Mouse (Mus musculus): ENCODE data around the gene Icam4. TPM values are rescaled to one million over a fixed set of nuclear protein-coding genes. Genes with fewer than 3 reads are reported as not detected.
A peak's percentile ranks its signal among the peaks of the same experiment; 100 is the strongest.

The Icam4 gene
- polyA plus RNA-seq, 1 experiment from 2014 or later = 0.17 TPM

- Histone ChIP-seq H3K9ac (no peak overlapping the region), H3K4me3 (peak overlapping the region; percentile 50), H3K4me2 (peak overlapping the region; percentile 94), H3K27ac (no peak overlapping the region), H3K9me3 (replicated peaks) (no peaks in the 10 kb centered on the region), H3K4me1 (peaks cover 47% of the 10 kb centered on the region), H3K36me3 (ENCODE audit: poor library complexity, severe bottlenecking) (no peaks in the 10 kb centered on the region), H3K27me3 (peaks cover 98% of the 10 kb centered on the region)
- peak; percentile 59 for ATAC-seq
- WGBS = 0% methylated on average over 13 of the region's 13 CpGs
Observed at GRCm38 (mm10) chr9:21030781-21031250, 1.6 kb downstream of the Icam4 start.

- peaks cover 50% of the 10 kb centered on the region for H3K4me1 ChIP-seq
- H3K36me3 ChIP-seq (ENCODE audit: poor library complexity, severe bottlenecking) = no peaks in the 10 kb centered on the region
- H3K27ac ChIP-seq = no peak overlapping the region
- under 1% methylated on average over 36 of the region's 36 CpGs for WGBS
- H3K27me3 ChIP-seq = peaks cover 98% of the 10 kb centered on the region
- peak; percentile 67 for ATAC-seq
- H3K4me2 ChIP-seq = peak overlapping the region; percentile 94
- peak overlapping the region; percentile 50 for H3K4me3 ChIP-seq
- H3K9ac ChIP-seq = peak overlapping the region; percentile 62
- H3K9me3 ChIP-seq (replicated peaks) = no peaks in the 10 kb centered on the region
Observed at GRCm38 (mm10) chr9:21031251-21031895, 2.2 kb downstream of the Icam4 start.

GRCm38 (mm10) chr9:21031896-21032351 lies 2.8 kb downstream of the Icam4 start, which contains the start of gene Icam5:
Icam5 (plus strand) TSS chr9:21032073.
- Histone ChIP-seq H3K9ac (peak within 1 kb of the TSS; percentile 62), H3K9me3 (replicated peaks) (no peaks in the 10 kb centered on the region), H3K4me3 (peak within 1 kb of the TSS; percentile 50), H3K4me1 (peaks cover 55% of the 10 kb centered on the region), H3K27ac (no peak within 1 kb of the TSS), H3K27me3 (peaks cover 98% of the 10 kb centered on the region), H3K4me2 (peak within 1 kb of the TSS; percentile 94), H3K36me3 (ENCODE audit: poor library complexity, severe bottlenecking) (no peaks in the 10 kb centered on the region)
- WGBS = under 1% methylated on average over 35 of the region's 35 CpGs
- ATAC-seq = peak; percentile 50

- H3K4me3 ChIP-seq = peak overlapping the region; percentile 50
- H3K27me3 ChIP-seq = peaks cover 98% of the 10 kb centered on the region
- ATAC-seq = no peak
- H3K9ac ChIP-seq = no peak overlapping the region; the same call in 1 of the 2 replicates
- H3K9me3 ChIP-seq (replicated peaks) = no peaks in the 10 kb centered on the region
- peaks cover 60% of the 10 kb centered on the region for H3K4me1 ChIP-seq
- 2% methylated on average over 7 of the region's 7 CpGs for WGBS
- H3K27ac ChIP-seq = no peak overlapping the region
- no peaks in the 10 kb centered on the region for H3K36me3 ChIP-seq (ENCODE audit: poor library complexity, severe bottlenecking)
- H3K4me2 ChIP-seq = peak overlapping the region; percentile 94
Observed at GRCm38 (mm10) chr9:21032491-21032890, 3.3 kb downstream of the Icam4 start.

- peaks cover 99% of the 10 kb centered on the region for H3K27me3 ChIP-seq
- H3K4me3 ChIP-seq = peak overlapping the region; percentile 50
- H3K9me3 ChIP-seq (replicated peaks) = no peaks in the 10 kb centered on the region
- peaks cover 66% of the 10 kb centered on the region for H3K4me1 ChIP-seq
- H3K36me3 ChIP-seq (ENCODE audit: poor library complexity, severe bottlenecking) = no peaks in the 10 kb centered on the region
- H3K27ac ChIP-seq = no peak overlapping the region
- peak overlapping the region; percentile 94 for H3K4me2 ChIP-seq
- ATAC-seq = 0 out of 2 replicates have a peak, but pooled peaks have one; percentile 19
- peak overlapping the region; percentile 39; the same call in 1 of the 2 replicates for H3K9ac ChIP-seq
- WGBS = under 1% methylated on average over 34 of the region's 34 CpGs
Observed at GRCm38 (mm10) chr9:21033136-21033535, 4.0 kb downstream of the Icam4 start.

- no peak for ATAC-seq
- Histone ChIP-seq H3K4me2 (no peak overlapping the region), H3K36me3 (ENCODE audit: poor library complexity, severe bottlenecking) (no peaks in the 10 kb centered on the region), H3K27ac (no peak overlapping the region), H3K4me1 (peaks cover 59% of the 10 kb centered on the region), H3K4me3 (no peak overlapping the region; the same call in 1 of the 2 replicates), H3K9ac (no peak overlapping the region), H3K9me3 (replicated peaks) (no peaks in the 10 kb centered on the region), H3K27me3 (peaks cover 99% of the 10 kb centered on the region)
- 2% methylated on average over 17 of the region's 17 CpGs for WGBS
Observed at GRCm38 (mm10) chr9:21034481-21035085, 5.4 kb downstream of the Icam4 start.

GRCm38 (mm10) chr9:21035586-21035985 lies 6.4 kb downstream of the Icam4 start:
- no peak for ATAC-seq
- Histone ChIP-seq H3K9me3 (replicated peaks) (no peaks in the 10 kb centered on the region), H3K27me3 (peaks cover 99% of the 10 kb centered on the region), H3K4me1 (peaks cover 49% of the 10 kb centered on the region), H3K9ac (no peak overlapping the region), H3K4me2 (no peak overlapping the region), H3K36me3 (ENCODE audit: poor library complexity, severe bottlenecking) (no peaks in the 10 kb centered on the region), H3K4me3 (no peak overlapping the region), H3K27ac (no peak overlapping the region)
- 11% methylated on average over 9 of the region's 9 CpGs for WGBS

GRCm38 (mm10) chr9:21036161-21036560 lies 7.0 kb downstream of the Icam4 start:
- H3K4me1 ChIP-seq = peaks cover 44% of the 10 kb centered on the region

GRCm38 (mm10) chr9:21036666-21037065 lies 7.5 kb downstream of the Icam4 start:
- Histone ChIP-seq H3K9ac (no peak overlapping the region), H3K27ac (no peak overlapping the region), H3K4me1 (peaks cover 38% of the 10 kb centered on the region), H3K27me3 (peaks cover 92% of the 10 kb centered on the region), H3K4me3 (peak overlapping the region; percentile 42), H3K9me3 (replicated peaks) (no peaks in the 10 kb centered on the region), H3K4me2 (peak overlapping the region; percentile 66), H3K36me3 (ENCODE audit: poor library complexity, severe bottlenecking) (no peaks in the 10 kb centered on the region)
- no peak for ATAC-seq
- WGBS = under 1% methylated on average over 22 of the region's 22 CpGs

More at GRCm38 (mm10) chr9:21036161-21036560, 7.0 kb downstream of the Icam4 start:
- peak overlapping the region; percentile 42; the same call in 1 of the 2 replicates for H3K4me3 ChIP-seq
- H3K9ac ChIP-seq = no peak overlapping the region
- peak overlapping the region; percentile 66; the same call in 1 of the 2 replicates for H3K4me2 ChIP-seq
- no peaks in the 10 kb centered on the region for H3K36me3 ChIP-seq (ENCODE audit: poor library complexity, severe bottlenecking)
- H3K27ac ChIP-seq = no peak overlapping the region
- 7% methylated on average over 20 of the region's 20 CpGs for WGBS
- peaks cover 97% of the 10 kb centered on the region for H3K27me3 ChIP-seq
- ATAC-seq = no peak
- no peaks in the 10 kb centered on the region for H3K9me3 ChIP-seq (replicated peaks)

GRCm38 (mm10) chr9:21037481-21037891 lies 8.3 kb downstream of the Icam4 start:
- H3K27me3 ChIP-seq = peaks cover 84% of the 10 kb centered on the region
- no peaks in the 10 kb centered on the region for H3K9me3 ChIP-seq (replicated peaks)
- peak overlapping the region; percentile 64 for H3K9ac ChIP-seq
- peak overlapping the region; percentile 42 for H3K4me3 ChIP-seq
- WGBS = 1% methylated on average over 31 of the region's 31 CpGs
- peaks cover 30% of the 10 kb centered on the region for H3K4me1 ChIP-seq
- peak; percentile 50; the same call in 1 of the 2 replicates for ATAC-seq
- no peaks in the 10 kb centered on the region for H3K36me3 ChIP-seq (ENCODE audit: poor library complexity, severe bottlenecking)
- H3K4me2 ChIP-seq = peak overlapping the region; percentile 66
- no peak overlapping the region for H3K27ac ChIP-seq

GRCm38 (mm10) chr9:21039779-21040178 lies 10.6 kb downstream of the Icam4 start:
- no peaks in the 10 kb centered on the region for H3K36me3 ChIP-seq (ENCODE audit: poor library complexity, severe bottlenecking)
- no peak for ATAC-seq

GRCm38 (mm10) chr9:21041308-21041707 lies 12.1 kb downstream of the Icam4 start:
- H3K27ac ChIP-seq = no peak overlapping the region
- H3K9ac ChIP-seq = no peak overlapping the region; the same call in 1 of the 2 replicates
- H3K4me2 ChIP-seq = no peak overlapping the region
- 44% methylated on average over 4 of the region's 4 CpGs for WGBS
- no peaks in the 10 kb centered on the region for H3K36me3 ChIP-seq (ENCODE audit: poor library complexity, severe bottlenecking)
- H3K4me3 ChIP-seq = no peak overlapping the region
- H3K4me1 ChIP-seq = peaks cover 16% of the 10 kb centered on the region
- no peak for ATAC-seq
- H3K27me3 ChIP-seq = peaks cover 47% of the 10 kb centered on the region
- no peaks in the 10 kb centered on the region for H3K9me3 ChIP-seq (replicated peaks)

More at GRCm38 (mm10) chr9:21039779-21040178, 10.6 kb downstream of the Icam4 start:
- WGBS = 73% methylated on average over 3 of the region's 3 CpGs
- no peak overlapping the region for H3K4me2 ChIP-seq
- H3K27me3 ChIP-seq = peaks cover 62% of the 10 kb centered on the region
- no peak overlapping the region for H3K27ac ChIP-seq
- H3K4me1 ChIP-seq = peaks cover 19% of the 10 kb centered on the region
- no peaks in the 10 kb centered on the region for H3K9me3 ChIP-seq (replicated peaks)
- H3K9ac ChIP-seq = no peak overlapping the region
- H3K4me3 ChIP-seq = no peak overlapping the region
